Mouse (Mus musculus): Measurements from ENCODE around the gene Pcbp2.

The Pcbp2 gene

GRCm38 (mm10) chr15:102526111-102527002, 56.0 kb downstream of the Pcbp2 start:
- no peak for DNase-seq (ENCODE audit: low read depth)

GRCm38 (mm10) chr15:102527936-102528335, 57.6 kb downstream of the Pcbp2 start:
- peak; percentile 58 for DNase-seq (ENCODE audit: low read depth)

- no peak for DNase-seq (ENCODE audit: low read depth)
Observed at GRCm38 (mm10) chr15:102528396-102528795, 58.1 kb downstream of the Pcbp2 start.

- DNase-seq (ENCODE audit: low read depth), result no peak
Observed at GRCm38 (mm10) chr15:102530566-102530965, 60.2 kb downstream of the Pcbp2 start.

GRCm38 (mm10) chr15:102531586-102531985, 61.2 kb downstream of the Pcbp2 start:
- no peak for DNase-seq (ENCODE audit: low read depth)

- no peak for DNase-seq (ENCODE audit: low read depth)
Observed at GRCm38 (mm10) chr15:102532106-102532900, 62.0 kb downstream of the Pcbp2 start.

- DNase-seq (ENCODE audit: low read depth), result no peak
Observed at GRCm38 (mm10) chr15:102533926-102534325, 63.6 kb downstream of the Pcbp2 start.

GRCm38 (mm10) chr15:102544801-102545200, 74.5 kb downstream of the Pcbp2 start:
- DNase-seq (ENCODE audit: low read depth), result no peak

- no peak for DNase-seq (ENCODE audit: low read depth)
Observed at GRCm38 (mm10) chr15:102546246-102546645, 75.9 kb downstream of the Pcbp2 start.

GRCm38 (mm10) chr15:102546677-102547427, 76.5 kb downstream of the Pcbp2 start:
- DNase-seq (ENCODE audit: low read depth), result peak; percentile 65

GRCm38 (mm10) chr15:102547478-102547877, 77.1 kb downstream of the Pcbp2 start:
- peak; percentile 32 for DNase-seq (ENCODE audit: low read depth)

All from NIH3T3 (cell line).